Mouse (Mus musculus): ENCODE data around the gene Hsbp1. TPM values are rescaled to one million over a fixed set of nuclear protein-coding genes. Genes with fewer than 3 reads are reported as not detected.
"Not testable (repeated sequence)": the region's sequence is repeated elsewhere in the genome, so short reads cannot be mapped to it uniquely, and the experiment has no call there.

Hsbp1 gene
- polyA plus RNA-seq, 1 experiment from 2014 or later = 241 TPM

GRCm38 (mm10) chr8:119353659-119354023 lies 9.4 kb downstream of the Hsbp1 start:
- Histone ChIP-seq H3K27me3 (ENCODE audit: low read depth, poor library complexity, severe bottlenecking) (no peaks in the 10 kb centered on the region), H3K4me1 (peaks cover 9% of the 10 kb centered on the region), H3K9me3 (replicated peaks) (no peaks in the 10 kb centered on the region), H3K4me3 (no peak overlapping the region), H3K27ac (no peak overlapping the region), H3K36me3 (peaks cover 29% of the 10 kb centered on the region)
- WGBS = 96% methylated on average over 6 of the region's 6 CpGs
- no peak for DNase-seq (ENCODE audit: low spot score)

DNA sequence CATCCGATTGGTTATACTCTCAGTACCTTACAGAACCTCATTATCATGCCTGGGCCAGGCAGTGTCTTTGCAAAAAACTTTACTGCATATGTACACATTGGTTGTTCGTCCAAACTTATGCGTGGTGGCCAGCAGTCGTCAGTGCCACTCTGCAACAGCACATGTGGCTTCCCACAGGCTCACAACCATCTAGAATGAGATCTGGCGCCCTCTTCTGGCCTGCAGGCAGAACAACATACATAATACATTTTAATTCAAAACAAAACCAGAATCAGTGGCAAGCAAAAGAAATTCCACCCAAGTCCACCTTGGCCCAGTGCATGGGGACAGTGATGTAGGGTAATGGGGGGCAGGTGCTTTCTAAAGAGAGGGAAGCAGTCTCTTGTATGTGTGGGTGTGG lies 12.3 kb downstream of the Hsbp1 start:
- H3K27me3 ChIP-seq (ENCODE audit: low read depth, poor library complexity, severe bottlenecking); H3K36me3 ChIP-seq; H3K4me3 ChIP-seq; H3K9me3 ChIP-seq (replicated peaks); H3K27ac ChIP-seq: not testable (repeated sequence)
- WGBS = 74% methylated on average over 5 of the region's 5 CpGs
- peaks cover 13% of the 10 kb centered on the region for H3K4me1 ChIP-seq
- DNase-seq (ENCODE audit: low spot score) = peak; percentile 41

GRCm38 (mm10) chr8:119358175-119358574 lies 13.9 kb downstream of the Hsbp1 start:
- no peak for DNase-seq (ENCODE audit: low spot score)
- 75% methylated on average over 7 of the region's 7 CpGs for WGBS
- Histone ChIP-seq H3K9me3 (replicated peaks) (no peaks in the 10 kb centered on the region), H3K4me3 (no peak overlapping the region), H3K27me3 (ENCODE audit: low read depth, poor library complexity, severe bottlenecking) (no peaks in the 10 kb centered on the region), H3K27ac (peak overlapping the region; percentile 50), H3K4me1 (peaks cover 15% of the 10 kb centered on the region), H3K36me3 (no peaks in the 10 kb centered on the region)

GRCm38 (mm10) chr8:119358836-119359235 lies 14.5 kb downstream of the Hsbp1 start:
- Histone ChIP-seq H3K36me3 (no peaks in the 10 kb centered on the region), H3K4me1 (peaks cover 15% of the 10 kb centered on the region), H3K27ac (no peak overlapping the region), H3K9me3 (replicated peaks) (no peaks in the 10 kb centered on the region), H3K4me3 (no peak overlapping the region), H3K27me3 (ENCODE audit: low read depth, poor library complexity, severe bottlenecking) (no peaks in the 10 kb centered on the region)
- DNase-seq (ENCODE audit: low spot score) = peak; percentile 78
- WGBS = 44% methylated on average over 14 of the region's 14 CpGs

DNA sequence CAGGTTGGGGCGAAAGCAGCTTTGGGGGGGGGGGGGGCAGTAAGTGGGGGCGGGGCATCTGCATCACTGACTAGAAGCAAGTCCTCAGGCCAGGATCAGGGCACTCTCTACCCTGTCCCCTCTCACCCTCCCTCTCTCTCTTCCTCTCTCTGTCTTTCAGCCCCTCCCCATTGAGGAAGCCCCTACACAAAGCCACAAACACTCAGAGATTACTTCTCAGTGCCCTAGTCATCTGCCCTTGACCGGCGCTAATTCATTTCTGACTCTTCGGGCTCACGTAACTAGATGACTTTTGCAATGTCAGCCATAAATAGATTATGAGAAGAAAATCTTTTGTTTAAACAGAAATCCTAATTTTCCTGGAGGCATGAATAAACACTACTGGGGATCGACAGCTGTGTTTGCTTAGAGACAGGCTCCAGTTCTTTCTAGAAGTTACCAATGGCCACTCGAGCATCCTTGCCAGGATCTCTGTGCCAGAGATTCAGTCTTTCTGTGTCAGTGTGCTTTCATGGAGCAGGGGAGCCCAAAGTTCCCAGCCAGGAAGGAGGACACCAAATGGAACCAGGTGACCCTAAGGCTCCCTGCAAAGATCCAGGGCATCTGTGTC lies 16.5 kb downstream of the Hsbp1 start:
- Histone ChIP-seq H3K4me1 (peaks cover 15% of the 10 kb centered on the region), H3K27ac (no peak overlapping the region), H3K9me3 (replicated peaks) (no peaks in the 10 kb centered on the region), H3K27me3 (ENCODE audit: low read depth, poor library complexity, severe bottlenecking) (no peaks in the 10 kb centered on the region), H3K36me3 (no peaks in the 10 kb centered on the region), H3K4me3 (no peak overlapping the region)
- WGBS = 77% methylated on average over 8 of the region's 8 CpGs
- no peak for DNase-seq (ENCODE audit: low spot score)

DNA sequence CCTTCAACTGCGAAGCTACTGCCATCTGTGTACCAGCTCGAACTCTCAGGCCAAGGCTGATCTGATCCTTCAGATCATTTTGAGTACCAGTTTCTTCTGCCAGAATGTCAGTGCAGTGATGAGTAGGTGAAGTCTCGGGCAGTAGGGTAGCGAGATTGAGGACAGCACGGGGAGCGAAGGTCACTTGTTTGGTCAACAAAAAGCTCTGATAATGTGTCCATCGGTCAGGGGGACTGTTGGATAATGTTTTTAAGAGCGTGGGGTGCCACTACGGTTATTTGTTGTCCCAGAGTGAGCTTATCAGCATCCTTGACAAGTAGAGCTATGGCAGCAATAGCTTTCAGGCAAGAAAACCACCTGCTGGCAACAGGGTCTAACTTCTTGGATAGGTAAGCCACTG lies 30.4 kb downstream of the Hsbp1 start:
- H3K9me3 ChIP-seq (replicated peaks); H3K4me3 ChIP-seq: not testable (repeated sequence)
- 92% methylated on average over 9 of the region's 9 CpGs for WGBS

DNA sequence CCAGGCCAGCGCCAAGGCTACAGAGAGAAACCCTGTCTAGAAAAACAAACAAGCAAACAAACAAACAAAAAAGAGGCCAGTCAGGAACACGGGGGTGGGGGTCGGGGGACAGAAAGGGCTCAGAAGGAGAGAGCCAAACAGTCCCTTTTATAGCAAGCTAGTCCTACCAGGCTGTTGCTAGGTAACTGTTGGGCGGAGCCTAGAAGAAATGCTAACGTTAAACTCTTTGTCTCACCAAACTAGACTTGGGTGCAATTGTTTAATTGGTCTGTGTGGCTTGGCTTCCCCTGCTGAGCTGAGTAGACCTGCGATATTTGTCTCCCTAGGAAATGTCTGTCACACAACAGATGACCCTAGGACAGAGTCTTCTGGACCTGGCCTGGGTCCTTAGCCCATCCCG lies 34.2 kb downstream of the Hsbp1 start:
- Histone ChIP-seq H3K27me3 (ENCODE audit: low read depth, poor library complexity, severe bottlenecking) (peaks cover 10% of the 10 kb centered on the region; the same call in 1 of the 2 replicates), H3K4me3 (no peak overlapping the region), H3K27ac (no peak overlapping the region), H3K9me3 (replicated peaks) (no peaks in the 10 kb centered on the region), H3K36me3 (no peaks in the 10 kb centered on the region), H3K4me1 (no peaks in the 10 kb centered on the region)
- WGBS = 84% methylated on average over 7 of the region's 7 CpGs
- DNase-seq (ENCODE audit: low spot score) = no peak

More for the DNA sequence above, 30.4 kb downstream of the Hsbp1 start:
- H3K4me1 ChIP-seq; DNase-seq (ENCODE audit: low spot score); H3K27me3 ChIP-seq (ENCODE audit: low read depth, poor library complexity, severe bottlenecking); H3K36me3 ChIP-seq; H3K27ac ChIP-seq: not testable (repeated sequence)

DNA sequence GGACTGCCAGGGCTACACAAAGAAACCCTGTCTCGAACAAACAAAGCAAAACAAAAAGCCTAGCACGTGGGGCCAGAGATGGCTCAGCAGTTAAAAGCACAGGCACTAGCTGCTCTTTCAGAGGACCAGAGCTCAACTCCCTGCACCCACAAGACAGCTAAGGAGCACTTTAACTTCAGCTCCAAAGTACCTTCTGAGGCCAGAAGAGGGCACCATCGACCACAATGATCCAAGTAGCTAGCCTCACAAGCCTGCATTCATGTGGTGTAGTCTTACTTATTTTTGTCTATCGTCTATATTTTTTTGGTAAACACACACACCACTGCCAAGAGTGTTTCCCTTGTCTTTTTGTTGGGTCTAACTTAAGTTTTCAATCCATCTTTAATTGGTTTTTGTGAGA lies 36.3 kb downstream of the Hsbp1 start:
- Histone ChIP-seq H3K4me3 (no peak overlapping the region), H3K27me3 (ENCODE audit: low read depth, poor library complexity, severe bottlenecking) (peaks cover 27% of the 10 kb centered on the region), H3K9me3 (replicated peaks) (no peaks in the 10 kb centered on the region), H3K4me1 (no peaks in the 10 kb centered on the region), H3K27ac (no peak overlapping the region), H3K36me3 (no peaks in the 10 kb centered on the region)
- no peak for DNase-seq (ENCODE audit: low spot score)
- WGBS = 44% methylated on average over 4 of the region's 4 CpGs

DNA sequence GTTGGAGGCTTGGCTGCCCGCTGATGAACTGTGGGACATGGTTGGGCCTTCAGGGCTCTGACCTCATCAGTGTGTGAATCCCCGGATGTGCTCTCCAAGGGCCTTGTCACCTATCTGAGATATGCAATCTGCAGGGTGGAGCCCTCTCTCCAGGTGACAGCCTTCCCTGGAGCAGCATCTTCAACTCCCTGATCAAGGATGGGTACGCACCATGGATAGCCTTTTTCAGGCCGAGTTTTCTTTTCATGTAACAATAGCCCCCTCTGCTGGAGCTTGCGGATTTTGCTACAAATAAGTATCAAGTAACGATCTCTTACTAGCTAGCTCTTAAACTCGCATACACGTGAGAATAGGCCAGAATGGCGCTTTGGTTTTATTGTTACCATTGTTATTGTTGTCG lies 40.2 kb downstream of the Hsbp1 start:
- no peaks in the 10 kb centered on the region for H3K4me1 ChIP-seq
- H3K9me3 ChIP-seq (replicated peaks) = no peaks in the 10 kb centered on the region
- no peak overlapping the region for H3K4me3 ChIP-seq
- no peaks in the 10 kb centered on the region for H3K36me3 ChIP-seq
- DNase-seq (ENCODE audit: low spot score) = peak; percentile 62
- no peak overlapping the region for H3K27ac ChIP-seq
- WGBS = 25% methylated on average over 10 of the region's 10 CpGs
- H3K27me3 ChIP-seq (ENCODE audit: low read depth, poor library complexity, severe bottlenecking) = peaks cover 57% of the 10 kb centered on the region

GRCm38 (mm10) chr8:119385854-119386253 lies 41.6 kb downstream of the Hsbp1 start:
- DNase-seq (ENCODE audit: low spot score) = no peak
- Histone ChIP-seq H3K9me3 (replicated peaks) (no peaks in the 10 kb centered on the region), H3K4me3 (no peak overlapping the region), H3K27me3 (ENCODE audit: low read depth, poor library complexity, severe bottlenecking) (peaks cover 65% of the 10 kb centered on the region), H3K4me1 (no peaks in the 10 kb centered on the region), H3K27ac (no peak overlapping the region), H3K36me3 (no peaks in the 10 kb centered on the region)
- 81% methylated on average over 6 of the region's 6 CpGs for WGBS

DNA sequence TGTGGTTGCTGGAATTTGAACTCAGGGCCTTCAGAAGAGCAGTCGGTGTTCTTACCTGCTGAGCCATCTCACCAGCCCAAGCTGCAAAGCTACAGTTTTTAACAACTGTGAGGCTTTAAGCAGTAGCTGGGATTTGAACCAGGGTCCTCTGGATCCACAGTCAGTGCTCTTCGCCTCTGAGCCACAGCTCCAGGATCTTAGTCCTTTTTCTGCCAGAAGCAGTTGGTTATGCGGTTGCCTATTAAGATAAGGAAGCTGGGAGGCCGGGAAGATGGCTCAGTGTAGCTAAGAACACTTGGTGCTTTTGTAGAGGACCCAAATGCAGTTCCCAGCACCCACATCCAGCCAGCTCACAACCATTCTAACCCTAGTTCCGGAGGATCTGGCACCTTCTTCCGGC lies 42.7 kb downstream of the Hsbp1 start:
- Histone ChIP-seq H3K36me3 (no peaks in the 10 kb centered on the region), H3K27me3 (ENCODE audit: low read depth, poor library complexity, severe bottlenecking) (peaks cover 72% of the 10 kb centered on the region), H3K4me1 (no peaks in the 10 kb centered on the region), H3K27ac (no peak overlapping the region), H3K4me3 (no peak overlapping the region), H3K9me3 (replicated peaks) (no peaks in the 10 kb centered on the region)
- 84% methylated on average over 6 of the region's 6 CpGs for WGBS
- no peak for DNase-seq (ENCODE audit: low spot score)

GRCm38 (mm10) chr8:119394097-119394496 lies 49.8 kb downstream of the Hsbp1 start:
- Histone ChIP-seq H3K4me1 (peaks cover 13% of the 10 kb centered on the region), H3K27me3 (ENCODE audit: low read depth, poor library complexity, severe bottlenecking) (peaks cover 64% of the 10 kb centered on the region), H3K4me3 (peak overlapping the region; percentile 86), H3K9me3 (replicated peaks) (no peaks in the 10 kb centered on the region), H3K27ac (peak overlapping the region; percentile 82; the same call in 1 of the 2 replicates), H3K36me3 (no peaks in the 10 kb centered on the region)
- DNase-seq (ENCODE audit: low spot score) = no peak
- WGBS = 84% methylated on average over 9 of the region's 9 CpGs

DNA sequence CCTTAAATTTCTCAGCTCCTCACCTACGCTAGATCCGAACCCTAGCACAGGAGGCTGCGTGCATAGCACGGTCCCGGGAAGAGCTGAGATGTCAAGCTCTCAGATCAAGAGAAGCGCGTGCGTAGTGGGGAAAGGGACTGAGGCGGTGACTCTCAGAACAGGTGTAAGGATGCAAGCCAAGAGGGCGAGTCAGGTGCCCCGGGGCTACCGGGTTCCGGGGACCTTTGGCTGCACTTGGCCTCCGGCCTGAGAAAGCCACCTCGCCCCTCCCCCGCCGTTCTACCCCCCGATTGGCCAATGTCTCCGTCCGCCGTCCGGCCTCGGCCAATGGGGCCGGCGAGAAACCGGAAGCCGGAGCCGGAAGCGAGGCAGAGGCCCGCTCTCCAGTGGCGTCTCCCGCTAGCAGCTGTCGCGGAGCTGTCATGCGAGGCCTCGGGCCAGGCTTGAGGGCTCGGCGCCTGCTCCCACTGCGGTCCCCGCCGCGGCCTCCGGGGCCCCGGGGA lies 50.3 kb downstream of the Hsbp1 start, which contains the start of gene Mlycd:
Gene Mlycd (plus strand): TSS at position 355 of the 503 bp plus-strand sequence.
- Histone ChIP-seq H3K27ac (peak within 1 kb of the TSS; percentile 82), H3K4me3 (peak within 1 kb of the TSS; percentile 86), H3K36me3 (no peaks in the 10 kb centered on the region), H3K9me3 (replicated peaks) (no peaks in the 10 kb centered on the region), H3K27me3 (ENCODE audit: low read depth, poor library complexity, severe bottlenecking) (peaks cover 68% of the 10 kb centered on the region), H3K4me1 (peaks cover 13% of the 10 kb centered on the region)
- DNase-seq (ENCODE audit: low spot score) = peak; percentile 95
- WGBS = 3% methylated on average over 44 of the region's 44 CpGs
